Mouse (Mus musculus) ES-E14 (cell line): ENCODE results near the gene Slc35d1. TPM values are rescaled to one million over a fixed set of nuclear protein-coding genes. Genes with fewer than 3 reads are reported as not detected.
A peak's percentile ranks its signal among the peaks of the same experiment; 100 is the strongest.
"Not testable (repeated sequence)": the region's sequence is repeated elsewhere in the genome, so short reads cannot be mapped to it uniquely, and the experiment has no call there.

ENCODE experiments used
- DNase-seq: peaks from one replicate; pipeline ENCODE4 v3.0.0-alpha.2; 2013; ENCODE audit warnings: low read depth, low spot score
- H3K27ac ChIP-seq: 2 replicates; pipeline ENCODE4 v1.5.1; 2012; ENCODE audit warnings: low read depth, mild to moderate bottlenecking, low read length, moderate library complexity, mixed read lengths; ENCODE audit not compliant: poor library complexity, insufficient read depth, severe bottlenecking
- H3K36me3 ChIP-seq: 2 replicates; pipeline ENCODE4 v1.6.1; 2012; ENCODE audit warnings: mild to moderate bottlenecking, low read length, moderate library complexity, mixed read lengths; ENCODE audit not compliant: control insufficient read depth, poor library complexity, insufficient read depth, severe bottlenecking
- H3K4me1 ChIP-seq, 2 experiments: fragments of 150-350 bp in 1 of 2; sonication (generic) in 1 of 2; 2 replicates each; pipeline ENCODE4 v1.6.1; 2012; ENCODE audit warnings: low read length in 2 of 2, mild to moderate bottlenecking in 1 of 2, mixed read lengths in 1 of 2; ENCODE audit not compliant: control insufficient read depth in 2 of 2, insufficient read depth in 2 of 2, poor library complexity in 1 of 2
- H3K4me3 ChIP-seq, 2 experiments: fragments of 150-350 bp in 1 of 2; sonication (generic) in 1 of 2; 2 replicates each; pipeline ENCODE4 v1.5.1; 2012; ENCODE audit warnings: low read length in 2 of 2, low read depth in 1 of 2, mild to moderate bottlenecking in 1 of 2, mixed read lengths in 1 of 2; ENCODE audit not compliant: insufficient read depth in 1 of 2, poor library complexity in 1 of 2, severe bottlenecking in 1 of 2
- H3K9ac ChIP-seq: 2 replicates; pipeline ENCODE4 v1.6.1; 2012; ENCODE audit warnings: low read depth, mild to moderate bottlenecking, low read length, mixed read lengths; ENCODE audit not compliant: poor library complexity, insufficient read depth, severe bottlenecking
- H3K9me3 ChIP-seq: fragments of 150-350 bp; sonication (generic); 2 replicates; pipeline ENCODE4 v1.6.1; 2012; ENCODE audit warnings: low read depth, mild to moderate bottlenecking, low read length; ENCODE audit not compliant: control insufficient read depth, insufficient read depth
- CHD2 ChIP-seq: IDR thresholded peaks from 2 replicates; pipeline ENCODE4 v1.6.1; 2014; ENCODE audit warnings: mild to moderate bottlenecking, low read depth, low read length, inconsistent platforms
- HCFC1 ChIP-seq: IDR thresholded peaks from 2 replicates; pipeline ENCODE4 v1.6.1; 2012; ENCODE audit warnings: low read length, inconsistent platforms, borderline replicate concordance; ENCODE audit not compliant: insufficient read depth
- MAFK ChIP-seq: IDR thresholded peaks from 2 replicates; pipeline ENCODE4 v1.6.1; 2014; ENCODE audit warnings: mild to moderate bottlenecking, low read depth, low read length, inconsistent platforms; ENCODE audit not compliant: insufficient read depth
- ZC3H11A ChIP-seq: IDR thresholded peaks from 2 replicates; pipeline ENCODE4 v1.6.1; 2012; ENCODE audit warnings: low read depth, mild to moderate bottlenecking, inconsistent platforms, low read length, borderline replicate concordance
- ZNF384 ChIP-seq: IDR thresholded peaks from 2 replicates; pipeline ENCODE4 v1.6.1; 2012; ENCODE audit warnings: low read depth, low read length, inconsistent platforms
- in situ Hi-C, 2 experiments: fragments of 600-800 bp; cut with MboI; formaldehyde crosslinking; loops; one replicate each; pipeline ENCODE4 v1.15.1; 2025; ENCODE audit warnings: low sequenced_read_pairs in 2 of 2, inconsistent platforms in 1 of 2; ENCODE audit not compliant: unreplicated experiment in 2 of 2
- total RNA-seq: library from RNA; depleted of rRNA; stranded (reverse); fragments of 300-350 nt; gene quantifications from 2 replicates; pipeline ENCODE4 v1.2.3, GENCODE M21; 2012

The Slc35d1 gene
- total RNA-seq, 1 experiment, result 13.0 TPM

DNA sequence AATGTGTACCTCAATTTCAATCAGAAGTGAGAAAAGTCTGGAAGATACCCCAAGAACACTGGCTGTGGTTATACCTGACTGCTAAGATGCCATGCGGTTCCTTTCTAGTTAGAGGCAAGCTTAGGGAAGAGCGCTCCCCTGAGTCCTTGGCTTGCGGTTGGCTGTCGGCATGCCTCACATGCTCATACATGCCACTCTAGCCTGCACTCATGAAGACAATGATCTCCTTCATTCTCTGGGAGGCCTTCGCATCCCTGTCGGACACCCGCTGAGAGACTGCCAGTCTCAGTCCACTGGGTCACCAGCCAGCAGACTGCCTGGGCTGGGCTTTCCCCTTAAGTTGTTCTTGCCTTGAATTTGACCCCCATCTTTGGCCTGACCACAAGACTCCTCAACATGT, 41.0 kb downstream of the Slc35d1 start:
- no peak overlapping the region for H3K27ac ChIP-seq
- peaks cover 0 to 2% of the 10 kb centered on the region in 2 experiments; a peak in 1 of 4 replicates for H3K4me1 ChIP-seq
- no peak overlapping the region for H3K9ac ChIP-seq
- peaks cover 6% of the 10 kb centered on the region; the same call in 1 of the 2 replicates for H3K36me3 ChIP-seq
- no peaks in the 10 kb centered on the region for H3K9me3 ChIP-seq
- in situ Hi-C loops, result no loop called here
- H3K4me3 ChIP-seq, result no peak overlapping the region
- DNase-seq, result no peak
- no peak for TF ChIP-seq MAFK
- TF ChIP-seq CHD2, result no peak
- no peak for TF ChIP-seq ZNF384
- no peak for TF ChIP-seq ZC3H11A

DNA sequence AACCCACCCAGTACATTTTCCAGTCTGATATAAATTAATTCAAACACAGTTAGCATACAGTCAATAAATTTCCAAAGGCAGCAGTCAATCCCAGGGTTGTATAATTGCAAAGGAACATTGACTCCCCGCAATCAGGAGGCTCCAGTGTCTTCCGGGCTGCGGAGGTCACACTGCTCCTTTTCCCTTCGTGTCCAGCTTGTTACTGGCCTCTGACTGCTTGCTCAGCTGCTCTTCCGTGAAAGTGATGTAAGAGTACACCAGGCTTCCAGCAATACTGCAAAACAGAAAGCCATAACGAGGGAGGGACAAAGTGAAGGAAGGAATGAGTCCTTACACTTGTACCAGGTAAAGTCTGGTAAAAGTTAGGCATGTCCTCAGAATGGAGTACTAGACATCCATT, 41.5 kb downstream of the Slc35d1 start:
- TF ChIP-seq ZNF384 (no peak), HCFC1 (no peak), MAFK (no peak), ZC3H11A (no peak), CHD2 (no peak)
- Histone ChIP-seq H3K4me3 (no peak overlapping the region), H3K27ac (no peak overlapping the region), H3K36me3 (peaks cover 6% of the 10 kb centered on the region; the same call in 1 of the 2 replicates), H3K9ac (no peak overlapping the region), H3K4me1 (peaks cover 0 to 2% of the 10 kb centered on the region in 2 experiments; a peak in 1 of 4 replicates), H3K9me3 (no peaks in the 10 kb centered on the region)
- DNase-seq, result no peak
- in situ Hi-C loops, result no loop called here

- in situ Hi-C loops, result no loop called here
These were observed 43.7 kb downstream of the Slc35d1 start for GRCm38 (mm10) chr4:103171256-103171655.

DNA sequence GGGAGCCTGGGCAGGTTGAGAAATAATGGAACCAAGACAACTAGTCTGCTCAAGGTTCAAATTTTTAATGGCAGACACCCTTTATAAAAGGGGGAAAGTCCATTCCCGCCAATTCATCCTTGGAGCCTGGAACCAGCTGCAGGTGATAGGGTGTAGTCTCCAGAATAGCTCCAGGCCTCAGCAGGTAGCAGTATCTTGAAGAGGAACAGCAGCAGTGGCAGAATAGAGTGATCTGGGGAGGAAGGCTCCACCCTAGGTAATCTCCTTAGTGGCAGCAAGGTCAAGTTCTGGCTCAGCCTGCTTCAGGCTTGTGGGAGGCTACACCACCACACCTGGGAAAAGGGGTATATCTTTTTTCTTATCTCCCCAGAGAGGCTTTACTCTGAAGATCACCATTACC, 48.8 kb downstream of the Slc35d1 start:
- in situ Hi-C loops, H3K36me3 ChIP-seq: not testable (repeated sequence)

More at GRCm38 (mm10) chr4:103171256-103171655, 43.7 kb downstream of the Slc35d1 start:
- Histone ChIP-seq H3K27ac (no peak overlapping the region), H3K36me3 (peaks cover 6% of the 10 kb centered on the region; the same call in 1 of the 2 replicates), H3K4me3 (no peak overlapping the region), H3K9ac (no peak overlapping the region), H3K4me1 (no peaks in the 10 kb centered on the region), H3K9me3 (no peaks in the 10 kb centered on the region)
- DNase-seq, result no peak
- TF ChIP-seq ZC3H11A (no peak), HCFC1 (no peak), MAFK (no peak), CHD2 (no peak), ZNF384 (no peak)

DNA sequence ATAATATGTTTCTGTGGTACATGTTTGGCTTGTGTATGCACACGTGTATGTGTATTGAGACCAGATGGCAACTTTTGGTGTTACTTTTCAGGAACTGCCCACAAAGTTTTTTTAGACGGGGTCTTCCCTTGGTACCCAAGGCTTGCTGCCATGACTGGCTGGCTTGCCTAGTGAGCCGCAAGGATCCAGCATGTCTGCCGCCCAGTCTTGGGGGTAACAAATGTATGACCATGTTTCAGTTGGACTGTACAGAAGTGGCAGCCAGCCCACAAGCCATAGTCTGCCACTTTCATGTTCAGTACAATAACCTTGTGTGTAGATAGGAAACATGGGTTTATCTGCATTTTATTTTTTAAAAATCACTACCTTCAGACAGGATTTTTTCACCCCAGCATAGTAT, 56.2 kb downstream of the Slc35d1 start:
- no peak for TF ChIP-seq ZNF384
- no peak for DNase-seq
- in situ Hi-C loops, result no loop called here

More for the DNA sequence above, 48.8 kb downstream of the Slc35d1 start:
- H3K27ac ChIP-seq, result peak overlapping the region; percentile 55; the same call in 1 of the 2 replicates
- not testable (repeated sequence) for DNase-seq, H3K4me1 ChIP-seq, H3K4me3 ChIP-seq, H3K9me3 ChIP-seq, H3K9ac ChIP-seq

More for the DNA sequence above, 56.2 kb downstream of the Slc35d1 start:
- H3K9me3 ChIP-seq, result no peaks in the 10 kb centered on the region
- H3K9ac ChIP-seq, result no peak overlapping the region
- H3K4me3 ChIP-seq, result no peak overlapping the region
- H3K4me1 ChIP-seq, result no peaks in the 10 kb centered on the region
- peaks cover 16% of the 10 kb centered on the region for H3K36me3 ChIP-seq
- no peak overlapping the region for H3K27ac ChIP-seq
